Mouse (Mus musculus) neural tube, embryonic 13.5 days (tissue): Measurements from ENCODE around the gene Hspg2. TPM values are rescaled to one million over a fixed set of nuclear protein-coding genes. Genes with fewer than 3 reads are reported as not detected.

Source experiments
- ATAC-seq: fragments of 200-750 bp; cut with Nextera tagmentation; 2 replicates; pipeline ENCODE4 v1.8.0; 2017; ENCODE audit warnings: low read depth, mild to moderate bottlenecking, moderate TSS enrichment, moderate library complexity
- H3K27ac ChIP-seq: fragments of 300-500 bp; sonication (generic); replicated peaks from 2 replicates; pipeline ENCODE4 v1.5.1; 2015; ENCODE audit warnings: moderate library complexity, mild to moderate bottlenecking, inconsistent platforms
- H3K27me3 ChIP-seq: fragments of 300-500 bp; sonication (generic); 2 replicates; pipeline ENCODE4 v1.6.1; 2015; ENCODE audit warnings: mild to moderate bottlenecking, inconsistent platforms
- H3K36me3 ChIP-seq: fragments of 300-500 bp; sonication (generic); 2 replicates; pipeline ENCODE4 v1.6.1; 2015; ENCODE audit warnings: mild to moderate bottlenecking, inconsistent platforms
- H3K4me1 ChIP-seq: fragments of 300-500 bp; sonication (generic); replicated peaks from 2 replicates; pipeline ENCODE4 v1.6.1; 2015; ENCODE audit warnings: inconsistent platforms
- H3K4me2 ChIP-seq: fragments of 300-500 bp; sonication (generic); 2 replicates; pipeline ENCODE4 v1.6.1; 2015; ENCODE audit warnings: inconsistent platforms, mild to moderate bottlenecking, moderate library complexity
- H3K4me3 ChIP-seq: fragments of 300-500 bp; sonication (generic); 2 replicates; pipeline ENCODE4 v1.5.1; 2015; ENCODE audit warnings: mild to moderate bottlenecking, inconsistent platforms
- H3K9ac ChIP-seq: fragments of 300-500 bp; sonication (generic); 2 replicates; pipeline ENCODE4 v1.6.1; 2015; ENCODE audit warnings: moderate library complexity, mild to moderate bottlenecking, inconsistent platforms
- H3K9me3 ChIP-seq: fragments of 300-500 bp; sonication (generic); 2 replicates; pipeline ENCODE4 v1.6.1; 2016; ENCODE audit warnings: inconsistent platforms
- WGBS: fragments of 180-500 bp; shearing (Covaris S2); methylation state at CpG from one replicate; pipeline ENCODE4 v1.1.7; 2015; 5-methylcytosine and 5-hydroxymethylcytosine counted together
- polyA plus RNA-seq: library from polyadenylated mRNA; unstranded; fragments of >200 nt; fragmentation: Nextera tagmentation; extraction: Ambion mirVana; gene quantifications from 2 replicates; pipeline ENCODE4 v1.2.1, GENCODE M21; 2015

Hspg2 gene
- polyA plus RNA-seq, 1 experiment from 2014 or later = 8.6 TPM

DNA sequence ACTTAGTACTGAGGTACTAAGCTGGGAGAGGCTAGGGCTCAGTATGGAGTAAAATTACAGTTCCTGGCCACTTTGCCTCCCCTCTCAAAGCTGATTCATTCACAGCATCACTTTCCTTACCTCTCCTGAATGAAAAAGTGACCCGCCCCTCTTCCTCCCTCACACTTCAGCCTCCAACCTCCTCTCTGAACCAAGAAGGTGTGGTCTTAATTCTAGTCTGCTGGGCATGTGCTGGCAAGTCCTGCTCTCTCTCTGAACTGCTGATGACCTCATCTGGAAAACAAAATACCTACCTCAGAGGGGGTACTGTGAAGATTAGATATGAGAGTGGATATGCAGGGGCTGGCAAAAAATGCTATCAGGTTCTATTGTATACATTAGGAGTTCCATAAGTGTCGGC, 19.4 kb upstream of the Hspg2 start:
- Histone ChIP-seq H3K4me1 (peaks cover 16% of the 10 kb centered on the region), H3K9me3 (no peaks in the 10 kb centered on the region), H3K4me2 (no peak overlapping the region), H3K9ac (no peak overlapping the region), H3K27me3 (no peaks in the 10 kb centered on the region), H3K36me3 (no peaks in the 10 kb centered on the region), H3K4me3 (no peak overlapping the region), H3K27ac (no peak overlapping the region)
- no peak for ATAC-seq
- 86% methylated on average over 2 of the region's 2 CpGs for WGBS

DNA sequence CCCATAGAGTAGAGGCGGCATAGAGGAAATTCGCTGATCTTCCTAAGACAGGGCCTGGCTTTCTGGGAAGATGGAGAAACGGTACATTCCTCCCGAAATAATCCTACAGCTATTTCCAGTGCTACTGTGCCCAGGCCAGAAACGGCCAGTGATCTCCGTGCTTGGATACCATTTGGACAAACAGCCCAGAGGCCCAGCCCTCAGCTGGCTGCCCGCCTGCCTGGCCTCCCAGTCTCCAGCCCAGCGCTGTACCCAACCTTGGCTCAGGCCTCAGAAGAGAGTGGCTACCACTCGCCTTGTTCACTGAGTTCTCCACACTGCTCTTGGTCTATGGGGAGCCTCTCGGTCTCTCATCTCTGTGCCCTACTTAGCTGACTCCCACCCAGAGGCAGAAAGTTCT, 18.9 kb upstream of the Hspg2 start:
- H3K36me3 ChIP-seq = no peaks in the 10 kb centered on the region
- 83% methylated on average over 10 of the region's 10 CpGs for WGBS
- H3K9ac ChIP-seq = no peak overlapping the region
- H3K9me3 ChIP-seq = no peaks in the 10 kb centered on the region
- no peak overlapping the region for H3K4me3 ChIP-seq
- no peaks in the 10 kb centered on the region for H3K27me3 ChIP-seq
- no peak overlapping the region for H3K27ac ChIP-seq
- H3K4me1 ChIP-seq = peaks cover 16% of the 10 kb centered on the region
- no peak overlapping the region for H3K4me2 ChIP-seq
- ATAC-seq = no peak

- Histone ChIP-seq H3K9ac (no peak overlapping the region), H3K36me3 (no peaks in the 10 kb centered on the region), H3K9me3 (no peaks in the 10 kb centered on the region), H3K4me3 (no peak overlapping the region), H3K4me1 (peaks cover 16% of the 10 kb centered on the region), H3K4me2 (no peak overlapping the region), H3K27ac (no peak overlapping the region), H3K27me3 (no peaks in the 10 kb centered on the region)
- WGBS = 90% methylated on average over 6 of the region's 6 CpGs
- no peak for ATAC-seq
Observed at GRCm38 (mm10) chr4:137452190-137452589, 16.4 kb upstream of the Hspg2 start.

GRCm38 (mm10) chr4:137453234-137453767, 15.3 kb upstream of the Hspg2 start, which contains the start of gene 1700013G24Rik:
Gene 1700013G24Rik, plus strand, starts transcription at chr4:137453284.
- 86% methylated on average over 8 of the region's 8 CpGs for WGBS
- H3K27me3 ChIP-seq = no peaks in the 10 kb centered on the region
- H3K4me2 ChIP-seq = no peak within 1 kb of the TSS
- no peaks in the 10 kb centered on the region for H3K9me3 ChIP-seq
- no peak within 1 kb of the TSS for H3K4me3 ChIP-seq
- no peak for ATAC-seq
- H3K27ac ChIP-seq = no peak within 1 kb of the TSS
- H3K4me1 ChIP-seq = peaks cover 10% of the 10 kb centered on the region
- H3K9ac ChIP-seq = no peak within 1 kb of the TSS
- no peaks in the 10 kb centered on the region for H3K36me3 ChIP-seq

DNA sequence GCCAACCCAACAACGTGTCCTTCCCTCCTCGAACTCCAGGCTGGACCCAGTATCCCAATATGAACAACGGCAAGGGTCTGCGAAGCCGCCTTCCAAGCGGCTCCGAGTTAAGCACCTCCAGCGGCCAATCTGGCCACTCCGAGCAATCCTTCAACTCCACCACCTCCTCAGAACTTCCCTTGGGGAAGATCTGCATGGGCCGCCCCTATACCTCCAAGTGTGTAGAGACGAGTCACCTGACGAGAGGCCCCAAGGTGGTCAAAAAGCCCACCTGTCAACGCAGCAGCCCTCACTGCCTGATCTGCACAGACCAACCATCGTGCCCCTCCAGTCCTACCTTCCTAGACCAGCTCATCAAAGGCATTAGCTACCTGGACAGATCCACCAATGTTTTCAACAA, 14.0 kb upstream of the Hspg2 start:
- Histone ChIP-seq H3K9me3 (no peaks in the 10 kb centered on the region), H3K4me1 (no peaks in the 10 kb centered on the region), H3K27me3 (no peaks in the 10 kb centered on the region), H3K9ac (no peak overlapping the region), H3K27ac (no peak overlapping the region), H3K36me3 (no peaks in the 10 kb centered on the region), H3K4me2 (no peak overlapping the region), H3K4me3 (no peak overlapping the region)
- ATAC-seq = no peak
- WGBS = 90% methylated on average over 14 of the region's 14 CpGs

DNA sequence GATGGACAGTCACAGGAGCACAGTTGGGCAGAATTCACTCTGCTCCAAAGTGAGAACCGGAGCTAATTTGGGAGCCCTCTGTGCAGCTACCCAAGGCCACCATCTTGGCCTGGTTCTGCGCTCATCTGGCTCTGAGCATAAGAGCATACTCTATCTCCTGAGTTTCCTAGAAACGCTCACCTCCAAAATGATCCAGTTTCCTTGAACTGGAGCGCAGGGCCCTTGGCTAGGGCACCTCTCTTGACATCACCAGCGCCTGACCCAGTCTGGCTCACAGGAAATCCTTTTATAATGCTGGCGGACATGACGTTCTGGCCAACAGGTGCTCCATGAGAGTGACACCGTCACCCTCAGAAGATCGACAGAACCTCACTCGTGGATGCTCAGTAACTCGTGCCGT, 12.0 kb upstream of the Hspg2 start:
- H3K9ac ChIP-seq = no peak overlapping the region
- ATAC-seq = no peak
- no peaks in the 10 kb centered on the region for H3K9me3 ChIP-seq
- H3K4me3 ChIP-seq = no peak overlapping the region
- no peaks in the 10 kb centered on the region for H3K36me3 ChIP-seq
- H3K27me3 ChIP-seq = no peaks in the 10 kb centered on the region
- H3K4me1 ChIP-seq = no peaks in the 10 kb centered on the region
- no peak overlapping the region for H3K27ac ChIP-seq
- no peak overlapping the region for H3K4me2 ChIP-seq
- WGBS = 90% methylated on average over 12 of the region's 12 CpGs

DNA sequence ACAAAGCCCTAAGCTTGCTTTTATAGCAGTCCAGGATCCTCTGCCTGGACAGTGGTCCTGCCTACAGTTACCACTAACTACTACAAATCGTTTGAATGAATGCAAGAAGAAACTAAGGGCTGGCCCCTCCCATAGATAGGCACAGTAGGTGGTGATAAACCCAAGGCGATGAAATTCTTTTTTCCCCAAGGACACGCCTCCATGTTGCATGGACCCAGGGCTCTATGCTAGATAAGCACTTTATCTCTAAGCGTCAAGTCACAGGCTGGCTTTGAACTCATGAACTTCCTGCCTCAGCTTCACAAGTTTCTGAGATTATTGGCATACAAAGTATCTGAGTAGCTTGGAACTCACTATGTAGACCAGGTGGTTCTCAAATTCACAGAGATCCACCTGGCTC, 11.3 kb upstream of the Hspg2 start:
- Histone ChIP-seq H3K4me3 (no peak overlapping the region), H3K27me3 (no peaks in the 10 kb centered on the region), H3K27ac (no peak overlapping the region), H3K4me1 (no peaks in the 10 kb centered on the region), H3K9me3 (no peaks in the 10 kb centered on the region), H3K36me3 (no peaks in the 10 kb centered on the region), H3K9ac (no peak overlapping the region), H3K4me2 (no peak overlapping the region)
- WGBS = 82% methylated on average over 4 of the region's 4 CpGs
- no peak for ATAC-seq

DNA sequence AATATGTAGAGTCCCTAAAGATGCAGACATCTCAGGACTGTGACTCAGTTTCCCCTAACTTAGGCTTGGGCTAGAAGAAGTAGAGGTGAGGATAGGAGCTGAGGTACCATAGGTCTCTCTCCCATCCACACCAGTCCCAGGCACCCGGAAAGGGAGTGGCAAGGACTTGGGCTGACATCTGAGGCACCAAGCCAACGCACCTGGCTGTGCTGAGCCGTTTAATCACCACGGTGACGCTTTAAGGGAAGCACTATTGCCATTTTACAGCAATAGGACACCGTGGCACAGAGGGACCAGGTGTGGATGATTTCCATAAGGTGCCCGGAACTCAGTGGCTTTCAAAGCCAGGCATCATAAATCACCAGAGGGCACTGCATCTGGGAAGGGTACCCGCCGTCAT, 10.3 kb upstream of the Hspg2 start:
- no peak overlapping the region for H3K9ac ChIP-seq

DNA sequence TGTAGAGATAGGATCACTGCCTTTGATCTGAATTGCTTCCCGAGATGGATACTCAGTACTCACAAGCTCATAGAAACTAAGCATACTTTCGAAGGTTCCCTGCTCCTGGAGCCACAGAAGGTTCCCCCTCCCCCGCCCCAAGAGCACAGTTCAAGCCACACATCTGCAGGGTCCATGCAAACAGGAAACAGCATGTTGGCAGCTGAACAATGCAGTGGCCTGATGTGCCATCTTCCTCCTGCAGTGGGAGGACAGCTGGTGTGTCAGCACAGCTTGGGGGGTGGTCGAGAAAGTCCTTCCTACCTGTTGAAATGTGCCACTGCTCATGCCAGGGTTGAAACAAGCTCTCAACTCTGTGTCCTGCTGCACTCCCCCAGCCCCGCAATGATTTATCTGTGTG, 9.7 kb upstream of the Hspg2 start:
- Histone ChIP-seq H3K9me3 (no peaks in the 10 kb centered on the region), H3K4me3 (no peak overlapping the region), H3K27me3 (no peaks in the 10 kb centered on the region), H3K4me2 (no peak overlapping the region), H3K4me1 (no peaks in the 10 kb centered on the region), H3K36me3 (no peaks in the 10 kb centered on the region), H3K27ac (no peak overlapping the region), H3K9ac (no peak overlapping the region)
- no peak for ATAC-seq
- WGBS = 70% methylated on average over 5 of the region's 5 CpGs

More for the DNA sequence above, 10.3 kb upstream of the Hspg2 start:
- H3K4me2 ChIP-seq = no peak overlapping the region
- H3K4me3 ChIP-seq = no peak overlapping the region
- H3K27ac ChIP-seq = no peak overlapping the region
- WGBS = 82% methylated on average over 9 of the region's 9 CpGs
- H3K36me3 ChIP-seq = no peaks in the 10 kb centered on the region
- H3K9me3 ChIP-seq = no peaks in the 10 kb centered on the region
- ATAC-seq = no peak
- H3K4me1 ChIP-seq = no peaks in the 10 kb centered on the region
- H3K27me3 ChIP-seq = no peaks in the 10 kb centered on the region

GRCm38 (mm10) chr4:137460676-137461075, 7.9 kb upstream of the Hspg2 start:
- H3K4me3 ChIP-seq = no peak overlapping the region
- WGBS = 67% methylated on average over 14 of the region's 14 CpGs
- H3K9ac ChIP-seq = no peak overlapping the region
- no peaks in the 10 kb centered on the region for H3K27me3 ChIP-seq
- no peak overlapping the region for H3K27ac ChIP-seq
- no peaks in the 10 kb centered on the region for H3K9me3 ChIP-seq
- no peak overlapping the region for H3K4me2 ChIP-seq
- no peaks in the 10 kb centered on the region for H3K36me3 ChIP-seq
- peaks cover 7% of the 10 kb centered on the region; the same call in 1 of the 2 replicates for H3K4me1 ChIP-seq
- no peak for ATAC-seq

DNA sequence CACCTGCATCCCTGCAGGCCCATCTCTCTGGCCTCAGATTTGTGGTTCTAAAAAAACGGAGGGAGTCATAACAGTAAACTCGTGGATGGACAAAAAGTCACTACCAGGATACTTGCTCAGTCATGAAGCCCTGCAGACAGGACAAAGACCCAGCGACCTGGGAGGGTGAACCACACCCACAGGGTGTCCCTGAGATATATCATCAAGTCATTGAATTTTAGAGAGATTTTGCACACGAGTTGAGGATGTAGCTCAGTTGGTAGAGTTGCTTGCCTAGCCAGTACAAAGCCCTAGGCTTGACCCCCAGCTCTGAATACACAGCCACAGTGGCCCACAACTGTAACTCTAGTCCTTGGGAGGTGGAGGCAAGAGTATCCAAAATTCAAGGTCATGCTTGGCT, 7.4 kb upstream of the Hspg2 start:
- Histone ChIP-seq H3K36me3 (no peaks in the 10 kb centered on the region), H3K4me1 (peaks cover 7% of the 10 kb centered on the region; the same call in 1 of the 2 replicates), H3K9ac (no peak overlapping the region), H3K27ac (no peak overlapping the region), H3K27me3 (no peaks in the 10 kb centered on the region), H3K9me3 (no peaks in the 10 kb centered on the region), H3K4me2 (no peak overlapping the region), H3K4me3 (no peak overlapping the region)
- 65% methylated on average over 4 of the region's 4 CpGs for WGBS
- no peak for ATAC-seq

GRCm38 (mm10) chr4:137461981-137462690, 6.4 kb upstream of the Hspg2 start:
- Histone ChIP-seq H3K9me3 (no peaks in the 10 kb centered on the region), H3K4me3 (no peak overlapping the region), H3K4me1 (peaks cover 7% of the 10 kb centered on the region; the same call in 1 of the 2 replicates), H3K36me3 (no peaks in the 10 kb centered on the region), H3K27ac (no peak overlapping the region), H3K27me3 (no peaks in the 10 kb centered on the region), H3K4me2 (no peak overlapping the region), H3K9ac (no peak overlapping the region)
- ATAC-seq = no peak
- WGBS = 87% methylated on average over 16 of the region's 16 CpGs
